ENCODE assay signal across 12 mouse cellular contexts in the genomic region with DNA sequence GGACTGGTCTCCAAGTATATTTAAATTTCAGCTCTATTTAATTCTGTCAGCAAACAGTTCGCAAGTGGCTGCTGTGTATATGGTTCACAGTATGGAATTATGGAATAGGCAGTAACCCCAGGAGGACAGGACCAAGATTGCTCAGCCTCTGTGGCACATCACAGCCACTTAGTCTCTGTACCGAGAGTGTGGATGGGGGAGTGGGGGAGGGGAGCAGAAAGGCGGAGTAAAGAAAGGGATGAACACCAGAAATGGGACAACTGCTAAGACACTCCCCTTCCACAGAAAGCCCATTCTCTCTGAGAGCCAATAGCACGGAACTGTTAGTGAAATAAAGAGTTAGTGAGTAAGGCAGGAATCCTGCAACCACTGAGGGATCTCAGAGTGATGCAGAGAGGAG.
DNase-seq lines count a peak whose midpoint lies in the region; ATAC-seq lines count a peak whose summit lies in the region.
"Had no signal": no experiment of that assay in that cellular context is flagged by ENCODE, and none has a peak within 500 bp of the region (broad histone marks: within the 10 kb centered on the region; RNA-seq: fewer than 3 reads in every experiment).

No protein-coding gene starts in this region.

- peaks cover 53% of the 10 kb centered on the region for H3K4me1 ChIP-seq in heart, embryonic 11.5 days (ENCODE audit: control insufficient read depth, insufficient read depth, low read length)
- peaks cover 51% of the 10 kb centered on the region for H3K4me1 ChIP-seq in heart, embryonic 16.5 days (ENCODE audit: control insufficient read depth, insufficient read depth, low read length)

- WGBS in heart, embryonic 11.5 days (ENCODE audit: insufficient replicate concordance), result 22% methylated on average over 4 of the region's 4 CpGs
- WGBS in heart, embryonic 16.5 days, result 37% methylated on average over 4 of the region's 4 CpGs

- DNase-seq in heart, adult 8-10 months (ENCODE audit: low spot score), result no peak
- DNase-seq in right cerebral cortex, postnatal 14 days, result peak; percentile 36
- no peak for DNase-seq in right cerebral cortex, adult 18-20 months
- no peak for DNase-seq in frontal cortex, postnatal 14 days (ENCODE audit: low spot score in 2 of 2)
- no peak for DNase-seq in urinary bladder, postnatal 36 days (ENCODE audit: low spot score in 2 of 2)
- DNase-seq in layer of hippocampus, adult 9-11 months, result no peak
- DNase-seq: kidney, adult 2 months had no signal

- no peaks in the 10 kb centered on the region for H3K36me3 ChIP-seq in heart, embryonic 11.5 days (ENCODE audit: control insufficient read depth, insufficient read depth, low read length)
- no peaks in the 10 kb centered on the region for H3K36me3 ChIP-seq in heart, embryonic 16.5 days (ENCODE audit: control insufficient read depth, insufficient read depth)
- H3K36me3 ChIP-seq: G1E had no signal

- ATAC-seq in heart, embryonic 11.5 days (replicated peaks; ENCODE audit: insufficient number of reproducible peaks, low FRiP score, low TSS enrichment), result peak; percentile 19; the same call in 1 of the 2 replicates
- no peak for ATAC-seq in heart, embryonic 16.5 days (replicated peaks; ENCODE audit: extremely low read depth, insufficient read depth, low FRiP score)

- H3K27ac ChIP-seq in heart, embryonic 11.5 days (ENCODE audit: low read depth, low read length), result peak overlapping the region; percentile 83
- peak overlapping the region; percentile 78 for H3K27ac ChIP-seq in heart, embryonic 16.5 days (ENCODE audit: low read length)
- H3K27ac ChIP-seq: liver, embryonic 14.5 days had no signal

- H3K9ac ChIP-seq in heart, embryonic 11.5 days (ENCODE audit: low read depth, low read length), result no peak overlapping the region
- H3K9ac ChIP-seq in heart, embryonic 16.5 days (ENCODE audit: low read length), result no peak overlapping the region
- H3K9ac ChIP-seq: liver, embryonic 14.5 days had no signal

- no peak overlapping the region for H3K4me3 ChIP-seq in heart, embryonic 11.5 days (ENCODE audit: low read depth, low read length)
- H3K4me3 ChIP-seq in heart, embryonic 16.5 days (ENCODE audit: low read length), result no peak overlapping the region
- H3K4me3 ChIP-seq: erythroblast, embryonic 14.5 days had no signal

- no peaks in the 10 kb centered on the region for H3K27me3 ChIP-seq in heart, embryonic 11.5 days (ENCODE audit: control insufficient read depth, insufficient read depth, low read length)
- H3K27me3 ChIP-seq in heart, embryonic 16.5 days (ENCODE audit: control insufficient read depth, insufficient read depth, low read length), result no peaks in the 10 kb centered on the region

- H3K4me2 ChIP-seq in heart, embryonic 11.5 days, result peak overlapping the region; percentile 43
- H3K4me2 ChIP-seq in heart, embryonic 16.5 days (ENCODE audit: low read depth, low read length), result peak overlapping the region; percentile 14

- H3K9me3 ChIP-seq in heart, embryonic 11.5 days (replicated peaks; ENCODE audit: control insufficient read depth, low read length), result no peaks in the 10 kb centered on the region
- no peaks in the 10 kb centered on the region for H3K9me3 ChIP-seq in heart, embryonic 16.5 days (replicated peaks; ENCODE audit: control insufficient read depth, low read length)
- H3K9me3 ChIP-seq: G1E had no signal
